Mouse (Mus musculus) heart, embryonic 13.5 days (tissue): ENCODE measurements at regions not wholly inside any gene's neighbourhood (a gene's known extent, or its start where the extent isn't known, plus 50 kb on each side); places are given as distances from the start of the nearest gene placed in this dataset.

Source experiments
- ATAC-seq: fragments of 200-750 bp; cut with Nextera tagmentation; 2 replicates; pipeline ENCODE4 v1.8.0; 2017; ENCODE audit warnings: moderate TSS enrichment; ENCODE audit not compliant: insufficient number of reproducible peaks, low FRiP score, low TSS enrichment; ENCODE audit errors: extremely low read depth
- H3K27ac ChIP-seq: fragments of 300-500 bp; sonication (generic); replicated peaks from 2 replicates; pipeline ENCODE4 v1.5.1; 2015; ENCODE audit warnings: moderate library complexity, mild to moderate bottlenecking, inconsistent platforms
- H3K27me3 ChIP-seq: fragments of 300-500 bp; sonication (generic); replicated peaks from 2 replicates; pipeline ENCODE4 v1.6.1; 2015; ENCODE audit warnings: mild to moderate bottlenecking, inconsistent platforms
- H3K36me3 ChIP-seq: fragments of 300-500 bp; sonication (generic); 2 replicates; pipeline ENCODE4 v1.6.1; 2015; ENCODE audit warnings: mild to moderate bottlenecking, inconsistent platforms
- H3K4me1 ChIP-seq: fragments of 300-500 bp; sonication (generic); 2 replicates; pipeline ENCODE4 v1.6.1; 2015; ENCODE audit warnings: inconsistent platforms
- H3K4me2 ChIP-seq: fragments of 300-500 bp; sonication (generic); 2 replicates; pipeline ENCODE4 v1.6.1; 2015; ENCODE audit warnings: inconsistent platforms, mild to moderate bottlenecking, moderate library complexity
- H3K4me3 ChIP-seq: fragments of 300-500 bp; sonication (generic); 2 replicates; pipeline ENCODE4 v1.5.1; 2015; ENCODE audit warnings: moderate library complexity, mild to moderate bottlenecking, inconsistent platforms
- H3K9ac ChIP-seq: fragments of 300-500 bp; sonication (generic); 2 replicates; pipeline ENCODE4 v1.6.1; 2015; ENCODE audit warnings: inconsistent platforms, mild to moderate bottlenecking, moderate library complexity
- H3K9me3 ChIP-seq: fragments of 300-500 bp; sonication (generic); 2 replicates; pipeline ENCODE4 v1.6.1; 2016; ENCODE audit warnings: inconsistent platforms
- WGBS: fragments of 180-500 bp; shearing (Covaris S2); methylation state at CpG from one replicate; pipeline ENCODE4 v1.1.7; 2015; ENCODE audit warnings: mixed read lengths; 5-methylcytosine and 5-hydroxymethylcytosine counted together

DNA sequence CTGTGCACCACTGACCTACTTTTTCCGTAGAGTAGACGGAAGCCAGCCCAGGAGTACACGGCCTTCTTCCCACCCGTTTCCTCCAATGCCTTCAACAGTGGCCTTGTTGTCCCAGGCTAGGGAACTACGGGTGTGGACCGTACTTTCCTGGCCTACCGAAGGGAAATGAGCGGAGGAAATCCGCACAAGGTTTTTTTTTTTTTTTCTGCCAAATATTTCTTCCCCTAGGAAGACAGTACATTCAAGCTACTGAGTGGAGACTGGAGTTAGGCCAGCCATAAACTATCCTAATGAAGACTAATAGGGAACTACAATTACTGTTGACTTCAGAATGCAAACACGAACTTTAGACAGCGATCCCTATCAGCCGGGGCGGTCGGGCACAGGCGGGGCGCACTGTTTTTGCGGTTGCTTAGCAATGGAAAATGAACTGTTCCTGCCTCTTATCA lies 177.3 kb downstream of the Ttc8 start:
- peaks cover 15% of the 10 kb centered on the region for H3K4me1 ChIP-seq
- H3K27ac ChIP-seq, result no peak overlapping the region
- H3K27me3 ChIP-seq, result no peaks in the 10 kb centered on the region; the same call in 1 of the 2 replicates
- H3K4me2 ChIP-seq, result no peak overlapping the region
- ATAC-seq, result no peak
- H3K9ac ChIP-seq, result no peak overlapping the region
- no peaks in the 10 kb centered on the region for H3K36me3 ChIP-seq
- H3K9me3 ChIP-seq, result no peaks in the 10 kb centered on the region
- H3K4me3 ChIP-seq, result no peak overlapping the region
- 73% methylated on average over 17 of the region's 17 CpGs for WGBS

DNA sequence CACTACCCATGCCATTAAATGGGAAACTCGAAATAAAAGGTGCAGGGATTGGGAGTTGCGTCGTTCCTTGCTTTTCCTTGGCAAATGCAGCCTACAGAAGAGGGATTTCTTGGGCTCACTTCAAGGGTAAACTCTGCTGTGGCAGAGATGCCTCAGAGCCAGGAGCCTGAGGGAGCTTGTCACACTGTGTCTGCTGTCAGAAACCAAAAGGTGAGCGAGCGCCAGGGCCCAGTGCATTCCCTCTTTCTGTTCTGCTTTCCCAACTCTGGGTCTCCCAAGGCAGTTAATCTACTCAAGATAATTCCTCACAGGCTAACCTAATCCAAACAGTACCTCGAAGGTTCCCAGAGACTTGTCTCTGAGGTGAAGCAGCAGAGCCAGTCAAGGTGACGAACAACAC lies 179.5 kb downstream of the Ttc8 start:
- no peak overlapping the region for H3K4me2 ChIP-seq
- 65% methylated on average over 7 of the region's 7 CpGs for WGBS
- no peak overlapping the region for H3K27ac ChIP-seq
- H3K9me3 ChIP-seq, result no peaks in the 10 kb centered on the region
- no peak overlapping the region for H3K9ac ChIP-seq
- no peaks in the 10 kb centered on the region for H3K36me3 ChIP-seq
- H3K4me1 ChIP-seq, result peaks cover 17% of the 10 kb centered on the region
- no peaks in the 10 kb centered on the region; the same call in 1 of the 2 replicates for H3K27me3 ChIP-seq
- H3K4me3 ChIP-seq, result no peak overlapping the region
- no peak for ATAC-seq

DNA sequence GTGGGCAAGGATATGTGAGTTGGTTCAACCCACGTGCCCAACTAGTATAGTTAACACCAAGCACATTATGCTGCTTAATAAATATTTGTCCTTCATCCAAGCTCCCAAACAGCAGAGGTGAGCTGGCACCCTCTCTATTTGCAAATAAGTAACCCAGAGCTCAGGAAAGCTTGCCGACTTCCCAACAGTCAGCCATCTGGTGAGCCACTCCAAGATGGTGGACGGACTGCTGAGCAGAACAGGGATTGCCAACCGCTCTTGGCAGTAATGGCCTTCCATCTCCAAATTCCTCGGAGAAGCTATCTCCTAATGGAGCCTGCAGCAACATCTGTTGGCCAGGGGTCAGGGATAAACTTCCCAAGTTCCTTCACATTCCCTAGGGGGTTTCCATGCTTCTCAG lies 188.2 kb downstream of the Ttc8 start:
- Histone ChIP-seq H3K4me1 (0 out of 2 replicates have a peak, but pooled peaks cover 2% of the 10 kb centered on the region), H3K9ac (no peak overlapping the region), H3K27me3 (no peaks in the 10 kb centered on the region), H3K36me3 (no peaks in the 10 kb centered on the region), H3K27ac (no peak overlapping the region), H3K9me3 (peaks cover 11% of the 10 kb centered on the region; the same call in 1 of the 2 replicates), H3K4me3 (no peak overlapping the region), H3K4me2 (no peak overlapping the region)
- 82% methylated on average over 5 of the region's 5 CpGs for WGBS
- no peak for ATAC-seq

DNA sequence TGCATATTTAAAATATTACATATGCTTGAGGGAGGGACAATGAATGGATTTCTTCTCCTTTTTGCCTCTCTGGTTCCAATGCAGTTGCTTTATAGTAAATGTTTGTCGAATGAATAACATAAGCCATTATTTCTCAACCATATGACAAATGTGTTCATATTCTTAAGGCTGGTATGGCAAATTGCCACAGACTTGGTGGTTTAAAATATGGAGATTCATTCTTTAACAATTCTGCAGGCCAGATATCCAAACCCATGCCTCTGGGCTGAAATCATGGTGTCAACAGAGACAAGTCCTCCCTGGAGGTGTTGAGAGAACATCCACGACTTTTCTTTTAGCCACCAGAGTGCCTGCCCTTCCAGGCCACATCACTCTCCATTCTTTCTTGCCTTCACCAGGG lies 193.4 kb downstream of the Ttc8 start:
- Histone ChIP-seq H3K27me3 (no peaks in the 10 kb centered on the region), H3K9me3 (no peaks in the 10 kb centered on the region; the same call in 1 of the 2 replicates), H3K27ac (no peak overlapping the region), H3K4me1 (peaks cover 5% of the 10 kb centered on the region), H3K4me2 (no peak overlapping the region), H3K4me3 (no peak overlapping the region), H3K9ac (no peak overlapping the region), H3K36me3 (no peaks in the 10 kb centered on the region)
- no peak for ATAC-seq
- WGBS, result 71% methylated on average over 2 of the region's 2 CpGs

DNA sequence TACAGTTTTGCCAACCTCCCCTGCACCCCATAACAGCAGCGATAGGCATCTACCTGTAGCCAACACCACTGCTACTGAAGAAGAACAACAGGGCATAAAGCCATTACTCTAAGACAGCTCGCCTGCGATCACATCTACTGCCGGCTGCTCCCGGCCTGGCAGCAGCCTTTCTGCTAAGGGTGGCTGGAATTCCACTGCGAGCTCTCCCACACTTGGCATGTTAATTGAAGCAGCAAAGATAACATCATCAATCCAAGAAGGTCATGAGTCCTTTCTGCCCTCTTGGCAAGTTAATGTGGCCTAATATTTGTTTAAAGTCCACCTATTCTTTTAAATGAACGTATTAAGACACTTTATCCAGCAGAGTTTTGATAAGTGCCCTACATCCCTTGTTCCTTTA lies 196.1 kb downstream of the Ttc8 start:
- Histone ChIP-seq H3K4me2 (no peak overlapping the region), H3K27ac (no peak overlapping the region), H3K36me3 (no peaks in the 10 kb centered on the region), H3K27me3 (no peaks in the 10 kb centered on the region), H3K4me1 (peaks cover 5% of the 10 kb centered on the region), H3K9ac (no peak overlapping the region), H3K4me3 (no peak overlapping the region), H3K9me3 (no peaks in the 10 kb centered on the region; the same call in 1 of the 2 replicates)
- whole genome bisulfite sequencing, result 29% methylated on average over 7 of the region's 7 CpGs
- ATAC-seq, result no peak

DNA sequence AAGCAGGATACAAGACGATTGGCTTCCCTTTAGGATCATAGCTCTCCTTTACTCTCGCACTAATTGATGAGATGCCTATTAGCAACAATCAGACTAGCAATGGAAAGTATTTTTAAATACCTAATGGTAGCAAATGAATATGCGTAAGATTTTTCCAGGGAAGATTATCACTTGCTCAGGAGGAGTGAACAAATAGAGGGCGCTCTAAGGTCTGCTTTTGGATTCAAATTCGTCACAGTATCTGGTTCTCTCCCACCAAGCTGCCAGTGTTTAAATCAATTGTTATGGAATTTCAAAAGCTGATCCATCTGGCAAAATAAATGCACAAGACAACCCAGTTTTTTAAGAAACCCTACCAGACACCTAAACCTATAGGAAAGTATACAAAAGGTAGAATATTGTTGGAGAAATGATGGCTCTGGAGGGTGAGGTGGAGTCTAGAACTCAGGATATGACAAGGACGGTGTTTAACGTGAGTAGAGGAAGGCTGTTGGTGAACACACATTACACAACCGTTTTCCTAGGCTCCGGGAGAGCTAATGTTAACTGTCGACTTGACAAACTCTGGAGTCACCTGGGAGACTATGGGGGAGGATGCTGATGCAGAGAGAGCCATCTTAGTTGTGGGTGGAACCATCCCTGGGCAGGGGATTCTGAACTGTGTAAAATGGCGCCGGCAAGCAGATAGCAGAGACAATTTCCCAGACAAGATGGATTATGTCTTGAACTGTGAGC lies 198.2 kb downstream of the Ttc8 start:
- H3K9me3 ChIP-seq, result no peaks in the 10 kb centered on the region; the same call in 1 of the 2 replicates
- H3K4me3 ChIP-seq, result no peak overlapping the region
- H3K27me3 ChIP-seq, result no peaks in the 10 kb centered on the region
- H3K9ac ChIP-seq, result no peak overlapping the region
- H3K36me3 ChIP-seq, result no peaks in the 10 kb centered on the region
- H3K4me1 ChIP-seq, result peaks cover 5% of the 10 kb centered on the region
- no peak overlapping the region for H3K27ac ChIP-seq
- 82% methylated on average over 12 of the region's 12 CpGs for WGBS
- no peak overlapping the region for H3K4me2 ChIP-seq
- ATAC-seq, result no peak

DNA sequence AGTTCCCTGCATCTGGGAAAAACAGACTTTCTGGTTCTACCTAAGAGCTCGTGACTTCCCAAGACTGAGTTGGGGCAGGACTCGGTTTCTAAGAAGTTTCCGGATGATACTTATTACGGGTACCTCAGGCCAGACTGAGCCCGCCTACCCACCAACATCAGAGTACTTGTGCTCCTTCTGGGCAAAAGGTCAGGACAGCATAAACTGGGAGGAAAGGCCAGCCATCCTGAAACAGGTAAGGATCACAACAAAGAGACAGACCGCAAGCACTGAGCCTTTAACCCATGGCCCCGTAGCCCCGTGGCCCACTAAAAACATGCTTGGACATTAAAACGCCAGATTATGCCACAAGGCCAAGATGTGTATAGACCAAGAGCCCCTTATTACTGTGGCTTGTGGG lies 199.6 kb downstream of the Ttc8 start:
- Histone ChIP-seq H3K9ac (no peak overlapping the region), H3K27me3 (no peaks in the 10 kb centered on the region), H3K4me1 (peaks cover 5% of the 10 kb centered on the region), H3K36me3 (no peaks in the 10 kb centered on the region), H3K9me3 (no peaks in the 10 kb centered on the region; the same call in 1 of the 2 replicates), H3K4me2 (no peak overlapping the region), H3K4me3 (no peak overlapping the region), H3K27ac (no peak overlapping the region)
- WGBS, result 89% methylated on average over 9 of the region's 9 CpGs
- no peak for ATAC-seq

DNA sequence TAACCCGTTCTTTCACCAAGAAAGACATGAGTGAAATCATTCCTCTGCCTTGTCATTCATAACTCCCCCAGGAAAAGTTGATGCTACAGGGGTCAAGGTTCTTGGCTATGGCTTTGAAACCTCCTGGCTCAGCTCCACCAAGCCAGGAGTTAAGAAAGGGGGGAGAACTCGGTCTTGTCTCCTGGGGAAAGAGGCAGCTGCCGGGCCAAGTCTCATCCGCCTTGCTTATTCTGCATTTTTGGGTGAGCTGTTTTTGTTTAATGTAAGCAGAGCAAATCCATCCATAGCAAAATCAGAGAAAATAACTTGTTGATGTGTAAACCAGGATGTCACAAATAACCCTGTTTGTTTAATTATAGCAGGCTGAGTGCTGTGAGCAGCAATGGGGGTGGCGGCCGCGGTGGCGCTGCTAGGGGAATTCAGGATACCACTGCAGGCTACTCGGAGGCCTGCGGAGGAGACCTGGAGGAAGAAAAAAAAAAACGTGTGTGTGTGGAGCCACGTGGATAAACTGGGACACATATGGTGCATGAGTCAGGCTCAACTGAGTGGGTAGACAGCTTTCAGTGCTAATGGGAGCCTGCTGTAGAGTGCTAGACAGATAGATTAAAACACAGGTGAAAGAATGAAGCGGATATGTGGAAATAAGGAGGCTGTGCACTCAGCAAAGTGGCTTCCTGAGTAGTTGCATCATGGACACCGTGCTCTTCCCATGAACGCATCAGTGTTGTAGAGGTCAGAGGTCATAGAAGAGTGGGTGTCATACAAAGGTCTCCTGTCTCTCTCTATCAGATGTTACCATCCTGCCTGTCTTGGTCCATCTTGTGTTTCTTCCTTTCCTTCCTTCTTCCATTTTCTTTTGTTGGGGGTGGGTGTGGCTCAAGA lies 203.5 kb downstream of the Ttc8 start:
- Histone ChIP-seq H3K4me2 (no peak overlapping the region), H3K4me1 (no peaks in the 10 kb centered on the region), H3K27ac (no peak overlapping the region), H3K9me3 (no peaks in the 10 kb centered on the region), H3K27me3 (no peaks in the 10 kb centered on the region), H3K4me3 (no peak overlapping the region), H3K9ac (no peak overlapping the region), H3K36me3 (no peaks in the 10 kb centered on the region)
- WGBS, result 70% methylated on average over 15 of the region's 15 CpGs
- no peak for ATAC-seq

DNA sequence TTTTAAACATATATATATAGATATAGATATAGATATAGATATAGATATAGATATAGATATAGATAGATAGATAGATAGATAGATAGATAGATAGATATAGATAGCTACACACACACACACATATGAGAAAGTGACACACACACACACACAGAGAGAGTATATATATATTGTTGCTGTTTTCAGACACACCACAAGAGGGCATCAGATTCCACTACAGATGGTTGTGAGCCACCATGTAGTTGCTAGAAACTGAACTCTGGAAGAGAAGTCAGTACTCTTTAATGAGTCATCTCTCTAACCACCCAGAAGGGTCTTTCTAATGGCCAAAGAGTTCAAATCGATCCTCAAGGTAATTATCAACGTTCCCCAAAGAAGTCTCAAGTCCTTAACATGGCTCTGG lies 205.8 kb downstream of the Ttc8 start:
- Histone ChIP-seq H3K36me3 (no peaks in the 10 kb centered on the region), H3K27me3 (no peaks in the 10 kb centered on the region), H3K4me3 (no peak overlapping the region), H3K4me1 (no peaks in the 10 kb centered on the region), H3K9ac (no peak overlapping the region), H3K27ac (no peak overlapping the region), H3K9me3 (no peaks in the 10 kb centered on the region), H3K4me2 (no peak overlapping the region)
- WGBS, result 96% methylated on average over 2 of the region's 2 CpGs
- ATAC-seq, result no peak
